Mouse (Mus musculus) left cerebral cortex, adult 18-20 months (tissue): ENCODE measurements at regions not wholly inside any gene's neighbourhood (a gene's known extent, or its start where the extent isn't known, plus 50 kb on each side); places are given as distances from the start of the nearest gene placed in this dataset.
A peak's percentile ranks its signal among the peaks of the same experiment; 100 is the strongest.
"Not testable (repeated sequence)": the region's sequence is repeated elsewhere in the genome, so short reads cannot be mapped to it uniquely, and the experiment has no call there.

ENCODE experiments used
- DNase-seq, 2 experiments: peaks; one replicate each; pipeline ENCODE4 v3.0.0; 2021 to 2022; ENCODE audit warnings: low spot score in 2 of 2, mixed read lengths in 1 of 2

GRCm38 (mm10) chr14:17556458-17556857 lies 103.6 kb upstream of the Thrb start:
- no peak for DNase-seq

GRCm38 (mm10) chr14:17560001-17560400 lies 100.1 kb upstream of the Thrb start:
- not testable (repeated sequence) for DNase-seq

GRCm38 (mm10) chr14:17567927-17568326 lies 92.1 kb upstream of the Thrb start:
- DNase-seq, result no peak

- no peak for DNase-seq
These were observed 90.9 kb upstream of the Thrb start for GRCm38 (mm10) chr14:17569087-17569636.

- DNase-seq, result no peak
These were observed 81.3 kb upstream of the Thrb start for GRCm38 (mm10) chr14:17578776-17579175.

- DNase-seq, result no peak
These were observed 70.5 kb upstream of the Thrb start for GRCm38 (mm10) chr14:17589595-17589994.

GRCm38 (mm10) chr14:17599553-17599952 lies 60.5 kb upstream of the Thrb start:
- DNase-seq, result no peak

GRCm38 (mm10) chr14:17602357-17602756 lies 57.7 kb upstream of the Thrb start:
- DNase-seq, result no peak

GRCm38 (mm10) chr14:17606018-17606417 lies 54.0 kb upstream of the Thrb start:
- no peak for DNase-seq

- DNase-seq, result peak; percentile 30 to 36
These were observed 52.9 kb upstream of the Thrb start for GRCm38 (mm10) chr14:17607186-17607585.
